Mouse (Mus musculus): ENCODE results near the gene Nt5c3.
A peak's percentile ranks its signal among the peaks of the same experiment; 100 is the strongest.

The Nt5c3 gene

DNA sequence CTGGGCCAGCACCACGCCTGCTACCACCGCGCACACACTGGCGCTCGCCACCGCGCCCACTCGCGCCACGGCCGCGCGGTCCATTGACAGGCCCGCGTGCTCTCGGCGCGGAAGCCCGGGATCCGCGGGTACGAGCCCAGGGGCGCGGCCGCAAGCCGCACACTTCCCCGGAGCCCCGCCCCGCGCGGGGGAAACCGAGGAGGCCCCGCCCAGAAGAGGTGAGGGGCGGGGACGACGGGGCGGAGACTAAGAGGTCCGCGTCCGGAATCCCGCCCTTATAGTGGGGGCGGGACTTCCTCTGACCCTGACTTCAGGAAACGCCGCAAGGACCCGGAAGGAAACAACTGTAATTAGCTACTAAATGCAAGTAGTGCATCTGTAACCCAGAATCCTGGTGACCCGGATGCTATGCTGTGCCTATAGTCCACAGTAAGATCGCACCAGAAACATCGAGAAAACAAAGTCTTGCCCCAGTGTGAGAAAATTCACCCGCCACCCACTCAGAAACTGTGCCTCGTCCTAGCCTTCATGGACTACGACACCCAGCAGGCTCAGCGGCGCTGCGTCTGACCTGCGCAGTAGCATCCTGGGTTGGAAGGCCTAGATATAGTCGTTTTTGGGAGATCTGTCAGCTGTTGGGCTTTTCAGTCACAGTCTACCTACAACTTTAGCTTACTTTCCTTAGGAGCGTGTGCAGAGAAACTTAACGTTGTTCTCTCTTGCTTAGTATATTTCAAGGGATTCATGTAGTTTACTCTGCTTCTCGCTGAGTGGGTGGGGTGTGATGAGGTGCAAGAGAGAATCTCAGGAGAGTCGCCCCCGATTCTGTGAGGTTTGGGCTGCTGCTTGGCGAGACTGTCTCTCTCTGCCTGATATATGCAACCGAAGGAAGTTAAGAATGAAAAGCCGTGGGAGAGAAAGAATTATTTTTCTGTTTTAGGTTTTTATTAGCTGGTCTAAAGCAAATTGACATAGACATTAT lies at the start of gene Nt5c3, which contains the start of gene Vmn1r4:
Nt5c3 (minus strand) TSS at position 207 of the 982 bp plus-strand sequence.
Vmn1r4 (plus strand) TSS at position 290 of the 982 bp plus-strand sequence.
- peak; percentile 91 for DNase-seq (ENCODE audit: low spot score)

DNA sequence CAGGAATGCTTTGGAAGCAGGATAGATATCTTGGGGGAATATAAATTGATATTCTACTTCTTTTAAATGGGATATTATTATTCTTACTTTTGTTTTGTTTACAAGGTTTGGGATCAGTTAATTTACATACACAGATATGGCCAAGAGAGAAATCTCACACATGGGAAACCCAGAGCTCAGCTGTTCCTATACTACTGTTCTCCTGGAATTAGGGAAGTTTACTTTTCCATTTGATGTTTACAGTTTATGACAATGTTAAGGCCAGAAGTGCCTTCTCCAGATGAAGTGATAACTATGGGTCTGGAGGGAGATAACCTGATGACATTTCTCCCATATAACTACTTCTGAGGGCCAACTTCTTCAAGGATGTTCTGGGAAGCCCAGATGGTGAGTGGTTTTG lies 46.2 kb upstream of the Nt5c3 start, which contains the start of gene Vmn1r5:
Vmn1r5 (plus strand) TSS at position 301 of the 400 bp plus-strand sequence.
- no peak for DNase-seq (ENCODE audit: low spot score)

DNA sequence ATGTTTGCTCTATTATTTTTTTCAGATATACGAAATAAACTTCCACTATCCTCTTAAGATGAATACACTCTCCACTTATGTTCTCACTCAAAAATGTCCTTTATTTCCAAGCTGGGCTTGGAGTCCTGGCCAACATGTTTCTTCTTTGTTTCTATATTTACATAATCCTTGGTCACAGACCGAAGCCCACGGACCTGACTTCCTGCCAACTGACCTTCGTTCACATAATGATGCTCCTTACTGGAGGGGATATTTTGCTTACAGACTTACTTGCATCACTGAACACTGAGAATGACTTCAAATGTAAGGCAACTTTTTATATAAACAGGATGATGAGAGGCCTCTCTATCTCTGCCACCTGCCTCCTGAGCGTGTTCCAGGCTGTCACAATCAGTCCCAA lies 32.7 kb upstream of the Nt5c3 start:
- no peak for DNase-seq (ENCODE audit: low spot score)

DNA sequence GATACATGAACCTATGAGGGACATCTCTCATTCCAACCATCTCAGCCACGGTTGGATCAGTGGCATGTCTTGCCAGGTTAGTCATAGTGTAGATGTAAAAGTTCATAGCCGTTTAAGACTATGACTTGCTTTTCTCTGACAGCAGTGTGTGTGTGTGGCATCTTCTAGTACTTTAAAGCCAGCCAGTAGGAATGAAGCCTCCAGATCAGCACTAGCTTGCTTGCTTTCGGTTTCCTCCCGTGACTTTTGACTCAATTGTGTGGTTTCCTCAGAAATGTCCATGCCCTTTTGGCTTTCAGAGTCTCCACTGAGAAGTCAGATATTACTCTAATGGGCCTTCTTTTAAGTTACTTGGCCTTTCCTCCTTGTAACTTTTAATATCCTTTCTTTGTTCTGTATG lies 10.6 kb upstream of the Nt5c3 start:
- no peak for DNase-seq (ENCODE audit: low spot score)

DNA sequence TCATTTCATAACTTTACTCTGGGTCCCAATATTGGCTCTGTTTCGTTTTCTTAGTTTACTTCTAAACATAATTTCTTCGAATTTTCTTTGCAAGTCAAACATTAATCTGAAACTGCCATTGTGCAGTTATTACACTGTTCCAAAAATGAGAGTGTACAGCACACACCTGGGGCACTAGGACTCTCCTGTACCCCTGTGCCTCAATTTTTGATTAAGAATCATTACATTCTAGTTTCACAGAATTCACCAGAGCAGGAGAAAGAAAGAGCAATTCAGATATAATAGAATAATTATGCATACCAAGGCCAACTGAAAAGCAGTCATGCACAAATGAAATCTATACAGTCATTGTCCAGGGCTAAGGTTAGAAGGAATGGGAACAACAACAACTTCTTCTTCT lies 8.7 kb upstream of the Nt5c3 start:
- no peak for DNase-seq (ENCODE audit: low spot score)

DNA sequence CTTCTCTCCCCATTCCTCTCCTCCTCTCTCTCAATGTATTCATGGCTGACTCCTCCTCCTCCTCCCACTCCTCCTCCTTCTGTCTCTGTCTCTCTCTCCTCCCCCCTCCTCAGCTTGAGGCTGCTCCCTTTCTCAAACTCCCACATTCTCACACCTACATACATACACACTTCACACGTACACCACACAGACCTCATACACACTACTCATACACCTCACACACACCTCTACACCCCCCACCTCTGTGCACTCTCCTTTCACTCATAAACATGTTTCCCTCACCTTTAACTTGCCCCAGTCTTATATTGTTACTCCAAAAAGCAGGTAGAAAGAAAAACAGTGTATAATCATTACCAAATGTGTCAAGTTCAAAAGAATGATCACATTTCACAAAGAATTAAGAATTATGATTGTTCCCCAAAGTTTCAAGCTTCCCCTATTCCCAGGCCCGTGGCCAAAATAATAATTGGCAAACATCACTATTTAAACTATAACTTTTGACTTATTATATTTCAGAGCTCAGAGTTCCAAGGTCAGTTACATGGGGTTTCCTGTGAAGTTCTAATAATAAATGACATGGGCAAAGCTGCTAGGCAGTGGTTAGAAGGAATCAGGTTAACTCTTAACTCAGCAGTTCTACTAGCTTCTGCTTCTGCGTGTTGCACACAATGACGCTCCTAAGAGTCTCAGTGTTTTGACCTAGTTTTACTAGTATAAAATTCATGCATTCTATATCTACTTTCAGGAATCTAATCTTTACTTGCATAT lies 8.1 kb upstream of the Nt5c3 start:
- no peak for DNase-seq (ENCODE audit: low spot score)

DNA sequence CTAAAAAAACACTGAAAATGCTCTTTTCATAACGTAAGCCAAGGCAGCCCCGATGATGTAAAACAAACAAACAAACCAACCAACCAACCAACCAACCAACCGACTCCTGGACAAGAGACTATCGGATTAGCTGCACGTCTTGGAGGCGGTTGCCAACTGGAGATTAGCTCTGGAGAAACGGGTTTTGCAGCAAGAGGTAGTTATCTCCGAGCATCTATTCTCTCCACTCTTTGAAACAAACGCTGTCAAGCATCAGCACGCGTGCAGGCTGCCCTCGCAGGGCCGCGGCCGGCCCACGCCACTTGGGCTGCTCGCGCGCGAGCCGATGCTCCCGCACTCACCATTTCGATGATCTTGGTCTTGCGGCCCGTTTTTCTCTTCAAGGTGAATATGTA lies 404 bp downstream of the Nt5c3 start:
- DNase-seq (ENCODE audit: low spot score) = no peak

DNA sequence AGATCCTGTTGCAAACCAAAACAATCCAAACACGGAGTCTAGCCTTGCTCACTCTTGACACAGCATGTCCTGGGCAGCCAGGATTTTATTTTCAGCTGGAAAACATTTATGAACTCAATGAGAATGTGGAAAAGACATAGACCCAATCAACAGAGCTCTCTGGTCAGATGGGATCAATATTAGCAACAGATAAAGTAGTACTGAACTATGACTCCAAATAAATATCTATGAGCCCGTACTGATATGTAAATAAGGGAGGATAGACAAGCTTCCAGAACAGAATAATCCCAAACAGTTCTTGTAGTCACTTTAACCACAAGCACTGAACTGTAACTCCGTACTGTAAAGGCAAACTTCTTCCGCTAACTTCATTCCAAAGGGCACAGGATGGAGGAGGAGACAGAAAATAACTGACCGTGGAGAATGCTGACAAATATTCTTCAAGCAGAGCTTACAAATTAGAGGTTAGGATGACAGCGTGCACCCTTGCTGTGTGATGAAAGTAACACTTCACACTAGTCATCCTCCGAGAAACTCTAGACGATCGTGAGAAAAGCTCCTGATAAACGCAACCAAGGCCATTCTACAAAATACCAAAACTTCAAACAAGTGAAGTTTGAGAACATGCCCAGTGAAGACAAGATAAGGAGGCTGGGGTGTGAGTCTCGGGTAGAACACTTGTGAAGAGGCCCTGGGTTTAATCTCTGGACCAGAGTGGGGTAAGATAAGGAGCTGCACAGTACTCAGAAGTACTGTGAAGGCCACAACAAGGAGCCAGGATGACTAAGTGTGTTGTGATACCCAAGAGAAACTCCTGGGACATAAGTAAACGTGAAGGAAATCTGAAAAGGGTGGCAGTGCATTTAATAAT lies 3.3 kb downstream of the Nt5c3 start:
- DNase-seq (ENCODE audit: low spot score) = no peak

DNA sequence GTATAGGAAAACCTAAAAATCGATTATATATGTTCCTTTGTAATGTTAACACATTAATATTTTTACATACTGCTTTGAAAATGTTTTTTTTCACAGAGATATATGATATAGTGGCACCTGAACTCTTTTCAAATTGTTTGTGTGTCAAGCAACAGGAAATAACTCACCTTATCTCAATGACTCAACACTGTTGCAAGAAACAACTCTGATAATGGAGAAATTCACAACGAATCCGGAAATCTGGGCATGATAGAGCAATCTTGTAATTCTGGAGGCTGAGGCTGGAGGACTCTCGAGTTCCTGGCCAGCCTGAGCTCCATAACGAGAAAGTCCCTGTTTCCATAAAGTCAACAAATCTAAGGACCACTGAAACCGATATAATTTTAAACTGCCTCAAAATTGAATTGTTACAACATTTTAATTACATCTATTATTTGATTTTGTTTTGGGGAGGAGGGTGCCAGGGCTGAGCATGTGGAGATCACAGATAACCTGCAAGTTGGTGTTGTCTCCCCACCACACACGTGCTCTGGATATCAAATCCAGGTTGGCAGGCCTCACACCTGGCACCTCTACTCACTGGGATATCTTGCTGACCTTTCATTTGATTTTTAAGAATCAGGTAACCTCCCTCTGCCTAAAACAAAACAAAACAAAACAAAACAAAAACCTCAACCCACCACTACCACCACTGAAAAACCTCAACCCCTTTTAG lies 4.2 kb downstream of the Nt5c3 start:
- peak; percentile 35 for DNase-seq (ENCODE audit: low spot score)

DNA sequence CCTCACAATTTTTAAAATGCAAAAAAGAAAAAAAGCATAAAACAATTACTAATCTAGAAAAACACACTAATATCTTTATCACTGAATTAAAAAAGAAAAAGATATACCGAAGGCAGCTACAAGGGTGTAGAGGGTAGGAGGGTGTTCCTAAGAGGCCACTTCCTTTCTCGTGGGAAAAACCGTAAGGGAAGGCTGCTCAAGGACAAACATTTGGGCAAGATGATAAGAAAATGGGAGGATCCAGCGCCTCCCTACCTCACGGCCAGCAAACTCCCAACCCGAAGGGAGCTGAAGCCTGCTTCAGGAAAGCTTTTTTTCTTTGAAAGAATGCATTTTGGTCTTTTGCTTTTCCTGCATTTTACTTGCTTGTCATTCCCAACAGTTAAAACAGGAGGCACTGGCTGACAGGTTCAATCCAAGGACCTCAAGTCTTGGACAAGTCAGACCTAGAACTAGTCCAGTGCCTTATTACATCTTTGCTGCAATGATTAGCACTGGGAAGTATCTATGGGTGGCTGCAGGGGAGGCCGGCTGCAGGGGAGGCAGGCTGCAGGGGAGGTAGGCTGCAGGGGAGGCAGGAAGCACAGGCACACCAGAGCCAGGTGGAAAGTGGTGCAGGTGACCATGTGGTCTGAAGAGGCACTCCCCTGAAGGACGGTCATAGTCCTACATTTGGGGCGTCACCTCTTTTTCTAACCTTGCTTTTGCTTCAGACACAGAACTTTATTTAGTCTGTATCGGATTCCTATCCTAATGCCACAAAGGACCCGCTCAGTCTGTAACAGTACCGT lies 6.0 kb downstream of the Nt5c3 start:
- DNase-seq (ENCODE audit: low spot score) = no peak

DNA sequence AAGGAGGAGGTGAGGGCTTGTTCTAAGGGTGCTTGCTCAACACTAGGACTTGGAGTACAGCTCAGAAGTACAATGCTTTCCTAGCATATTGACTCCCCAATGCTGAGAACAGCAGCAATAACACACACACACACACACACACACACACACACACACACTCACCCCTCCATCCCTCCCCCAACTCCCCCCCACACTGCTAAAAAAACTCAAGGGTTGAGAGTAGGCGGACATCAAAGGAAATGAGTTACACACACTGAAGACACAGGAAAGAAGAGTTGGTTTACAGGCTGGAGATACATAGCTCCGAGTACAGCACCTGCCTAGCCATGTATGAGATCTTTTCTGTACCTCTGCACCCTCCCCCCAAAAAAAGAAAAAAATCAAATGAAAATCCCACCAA lies 7.5 kb downstream of the Nt5c3 start:
- peak; percentile 58 for DNase-seq (ENCODE audit: low spot score)

DNA sequence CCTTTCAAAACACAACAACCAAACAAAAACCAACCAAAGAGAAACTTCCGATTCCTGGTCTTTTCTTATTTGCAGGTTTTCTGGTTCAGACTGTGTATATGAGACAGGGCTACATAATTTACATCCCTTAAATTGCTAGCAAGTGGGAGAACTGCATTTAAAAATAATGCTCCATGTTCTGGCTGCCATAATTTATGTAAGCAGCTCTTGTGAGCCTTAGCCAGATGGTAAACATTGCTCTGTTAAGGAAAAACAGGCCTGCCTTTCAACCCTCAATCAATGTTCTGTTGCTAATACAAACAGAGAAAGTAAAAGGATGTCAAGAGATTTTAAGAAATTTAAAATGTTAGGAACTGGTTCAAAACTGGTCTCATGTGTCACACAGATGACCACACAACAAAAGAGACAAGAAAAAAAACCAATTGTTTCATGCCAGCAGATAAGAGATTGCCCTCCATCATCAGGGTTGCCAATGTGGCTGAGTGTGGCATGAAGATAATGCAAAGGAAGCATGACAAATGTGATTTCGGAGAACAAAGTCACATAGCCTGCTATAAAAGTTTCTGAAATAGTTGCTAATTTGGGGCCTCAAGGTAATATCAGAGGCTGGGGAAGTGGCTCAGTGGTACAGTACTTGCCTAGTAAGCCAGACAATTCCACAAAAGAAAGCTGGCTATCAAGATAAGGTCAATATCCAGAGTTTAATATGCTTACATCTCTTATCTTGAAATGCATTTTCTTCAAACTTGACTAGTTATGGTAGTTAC lies 10.5 kb downstream of the Nt5c3 start:
- DNase-seq (ENCODE audit: low spot score) = no peak

DNA sequence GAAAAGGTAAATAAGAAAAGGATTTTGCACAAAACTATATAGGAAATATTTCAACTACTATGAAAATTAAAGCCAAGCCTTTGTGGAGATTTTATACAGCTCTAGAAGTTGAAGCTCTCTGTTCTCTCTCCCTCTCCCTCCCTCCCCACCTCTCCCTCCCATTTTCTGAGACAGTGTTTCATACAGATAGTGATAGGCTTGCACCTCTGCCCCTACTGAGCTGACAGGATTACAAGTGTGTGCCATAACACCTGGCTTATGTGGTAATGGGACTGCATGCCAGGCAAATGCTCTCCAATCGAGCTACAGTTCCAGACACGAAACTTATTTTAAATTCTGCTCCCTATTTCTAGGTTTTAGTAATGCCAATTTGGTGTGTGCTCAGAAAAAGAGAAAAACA lies 12.8 kb downstream of the Nt5c3 start:
- no peak for DNase-seq (ENCODE audit: low spot score)

DNA sequence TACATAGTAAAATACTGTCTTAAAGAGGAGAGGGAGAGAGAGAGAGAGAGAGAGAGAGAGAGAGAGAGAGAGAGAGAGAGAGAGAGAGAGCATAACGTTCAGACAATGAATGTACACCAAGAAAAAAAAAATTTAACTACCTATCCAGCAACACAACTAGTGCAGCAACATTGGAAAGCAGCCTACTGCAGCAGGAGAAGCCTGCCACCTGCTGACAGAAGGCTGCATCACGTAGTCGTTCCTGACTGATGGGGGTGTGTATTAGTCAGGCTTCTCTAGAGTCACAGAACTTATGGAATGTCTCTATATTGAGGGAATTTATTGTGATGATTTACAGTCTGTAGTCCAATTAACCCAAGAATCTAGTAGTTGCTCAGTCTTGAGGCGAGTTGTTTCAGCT lies 14.8 kb downstream of the Nt5c3 start:
- DNase-seq (ENCODE audit: low spot score) = peak; percentile 67

DNA sequence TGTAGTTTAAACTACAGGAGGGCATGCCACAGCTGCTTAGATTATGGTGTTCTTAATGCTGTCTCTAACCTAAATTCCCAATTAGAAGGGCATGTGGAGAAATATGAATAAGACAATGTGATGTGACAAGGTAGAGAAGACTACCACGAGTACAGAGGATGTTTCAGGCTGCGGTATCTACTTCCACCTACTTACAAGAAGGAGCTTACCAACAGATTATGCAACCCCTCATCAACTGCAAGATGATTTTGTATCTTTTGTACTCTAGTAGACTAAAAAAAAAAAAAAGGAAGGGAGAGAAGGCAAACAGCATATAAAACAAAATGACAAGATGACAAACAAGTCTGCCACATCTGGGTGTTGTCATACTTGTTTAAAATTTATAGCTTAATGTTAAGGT lies 15.3 kb downstream of the Nt5c3 start:
- DNase-seq (ENCODE audit: low spot score) = no peak

DNA sequence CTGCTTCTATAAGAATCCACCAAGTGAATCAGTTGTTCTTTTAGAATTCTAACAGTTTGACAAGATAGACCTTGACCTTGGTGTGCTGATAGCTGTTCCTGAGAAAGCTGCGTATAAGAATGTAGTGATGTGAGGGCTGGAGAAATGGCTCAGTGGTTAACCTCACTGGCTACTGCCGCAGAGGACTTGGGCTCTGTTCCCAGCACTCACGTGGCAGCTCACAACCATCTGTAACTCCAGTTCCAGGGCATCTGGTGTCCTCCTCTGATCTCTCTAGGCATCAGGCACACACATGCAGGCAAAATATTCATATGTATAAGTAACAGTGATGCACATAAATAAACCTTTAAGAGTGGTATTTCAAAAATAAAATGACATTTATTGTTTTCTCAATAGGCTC lies 15.8 kb downstream of the Nt5c3 start:
- DNase-seq (ENCODE audit: low spot score) = no peak

DNA sequence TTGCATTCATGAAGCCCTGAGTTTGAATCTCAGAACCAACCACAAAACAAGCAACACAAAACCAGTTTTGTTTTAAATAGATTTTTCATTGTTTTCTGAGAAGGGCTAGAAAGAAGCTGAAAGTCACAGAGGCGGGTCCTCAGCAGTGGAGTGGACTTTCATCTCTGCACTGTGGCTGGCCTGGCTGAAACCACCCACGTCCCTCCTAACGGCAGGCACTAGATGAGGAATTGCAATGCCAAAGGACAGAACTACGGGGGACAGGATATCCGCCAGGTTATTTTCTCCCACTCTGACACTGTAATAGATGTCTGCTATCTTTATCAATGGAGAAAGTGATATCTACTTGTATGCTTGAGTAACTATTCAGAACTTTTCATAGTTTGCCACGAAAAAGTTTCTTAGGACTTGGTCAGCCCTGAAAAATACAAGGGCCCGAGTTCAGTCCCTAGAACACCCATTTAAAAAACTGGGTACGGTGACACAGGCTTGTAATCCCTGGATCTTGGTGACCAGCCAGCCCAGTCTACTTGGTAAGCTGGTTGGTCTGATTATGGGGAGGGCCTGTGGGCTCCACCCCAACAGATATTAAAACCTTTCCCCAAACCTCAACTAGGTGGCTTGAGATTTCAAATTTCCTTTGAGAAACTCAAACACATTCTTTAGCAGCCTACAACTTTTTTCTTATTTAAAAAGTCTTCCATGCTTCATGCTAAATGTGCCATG lies 17.4 kb downstream of the Nt5c3 start:
- no peak for DNase-seq (ENCODE audit: low spot score)

DNA sequence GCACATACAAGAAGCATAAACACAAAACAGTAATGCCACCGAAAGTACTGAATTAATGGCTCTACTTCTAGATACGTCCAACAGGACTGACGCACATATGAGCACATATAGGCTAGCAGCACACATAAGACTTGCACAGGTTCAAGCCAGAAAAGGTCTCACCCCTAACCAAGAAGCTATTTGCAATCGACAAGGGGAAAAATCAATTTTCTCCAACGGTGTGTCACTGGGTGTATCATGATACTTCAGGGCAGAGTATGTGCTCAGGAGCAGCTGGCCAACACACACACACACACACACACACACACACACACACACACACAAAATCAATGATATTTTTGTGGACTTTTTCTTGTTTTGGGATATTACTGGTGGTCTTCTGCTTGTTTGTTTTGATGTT lies 18.2 kb downstream of the Nt5c3 start:
- no peak for DNase-seq (ENCODE audit: low spot score)

DNA sequence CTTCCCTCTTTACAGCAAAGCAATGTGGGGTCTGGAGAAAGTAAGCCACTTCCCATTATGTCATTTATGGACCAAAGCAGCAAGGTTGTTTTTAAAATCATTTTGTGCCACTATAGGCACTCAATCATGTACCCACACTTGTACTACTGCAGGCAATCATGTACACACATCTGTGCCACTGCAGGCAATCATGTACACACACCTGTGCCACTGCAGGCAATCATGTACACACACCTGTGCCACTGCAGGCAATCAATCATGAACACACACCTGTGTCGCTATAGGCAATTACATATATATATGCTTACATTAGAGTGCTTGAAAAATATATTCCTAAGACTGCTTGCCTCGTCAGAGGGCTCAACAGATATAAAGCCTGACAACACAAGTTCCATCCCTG lies 18.8 kb downstream of the Nt5c3 start:
- DNase-seq (ENCODE audit: low spot score) = no peak

Data from T-cell, adult 2 months (primary cell).